Mouse (Mus musculus) T-helper 17 cell (primary cell): Measurements from ENCODE around the gene Sv2a.
"Not testable (repeated sequence)": the region's sequence is repeated elsewhere in the genome, so short reads cannot be mapped to it uniquely, and the experiment has no call there.

Source experiments
- in situ Hi-C, 2 experiments: fragments of 300-600 bp; cut with MboI, MseI; formaldehyde crosslinking; loops; 1 replicate in 1 of 2; 2 replicates in 1 of 2; pipeline ENCODE4 v1.15.1; 2025; ENCODE audit warnings: high pct_unique_total_duplicates in 2 of 2

Gene Sv2a

GRCm38 (mm10) chr3:96219661-96220130, 38.7 kb downstream of the Sv2a start, which contains the start of the genes Bola1 and Hist2h2ab:
Bola1 (minus strand) TSS chr3:96219709.
Hist2h2ab (plus strand) TSS chr3:96219865.
- in situ Hi-C loops, result no loop called here

- in situ Hi-C loops, result not testable (repeated sequence)
Observed at GRCm38 (mm10) chr3:96220131-96220764, 39.3 kb downstream of the Sv2a start.

DNA sequence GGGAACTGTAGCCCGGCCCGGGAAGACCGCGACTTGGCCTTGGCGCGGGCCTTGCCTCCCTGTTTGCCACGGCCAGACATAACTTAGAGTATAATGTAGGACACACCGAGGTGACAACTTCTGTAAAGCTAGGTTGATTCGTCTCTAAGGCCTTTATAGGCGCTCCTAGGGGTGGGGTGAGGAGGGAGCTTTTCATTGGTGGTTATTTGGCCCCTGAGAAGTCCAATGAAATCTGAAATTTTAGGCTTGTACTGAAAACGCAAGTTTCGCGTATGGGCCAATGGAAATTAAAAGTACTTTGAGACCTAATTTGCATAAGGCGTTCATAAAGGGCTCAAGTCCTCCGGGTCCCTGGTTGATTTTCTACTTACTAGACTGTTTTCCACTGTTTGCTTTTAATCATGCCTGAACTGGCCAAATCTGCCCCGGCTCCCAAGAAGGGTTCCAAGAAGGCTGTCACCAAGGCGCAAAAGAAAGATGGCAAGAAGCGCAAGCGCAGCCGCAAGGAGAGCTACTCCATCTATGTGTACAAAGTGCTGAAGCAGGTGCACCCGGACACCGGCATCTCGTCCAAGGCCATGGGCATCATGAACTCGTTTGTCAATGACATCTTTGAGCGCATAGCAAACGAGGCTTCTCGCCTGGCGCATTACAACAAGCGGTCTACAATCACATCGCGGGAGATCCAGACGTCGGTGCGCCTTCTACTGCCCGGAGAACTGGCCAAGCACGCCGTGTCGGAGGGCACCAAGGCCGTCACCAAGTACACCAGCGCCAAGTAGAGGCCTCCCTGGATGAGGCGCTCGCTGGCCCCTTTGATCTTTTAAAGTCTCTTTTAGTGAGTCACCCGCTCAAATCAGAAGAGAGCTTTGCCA, 40.1 kb downstream of the Sv2a start, which contains the start of the genes Hist2h2ac and Hist2h2be:
Gene Hist2h2ac, minus strand, starts transcription at position 116 of the 875 bp plus-strand sequence.
Gene Hist2h2be, plus strand, starts transcription at position 355 of the 875 bp plus-strand sequence.
- in situ Hi-C loops, result no loop called here

- in situ Hi-C loops, result no loop called here
Observed at GRCm38 (mm10) chr3:96221640-96222038, 40.7 kb downstream of the Sv2a start.

- in situ Hi-C loops, result no loop called here
Observed at GRCm38 (mm10) chr3:96222774-96223173, 41.8 kb downstream of the Sv2a start.

- in situ Hi-C loops, result loop anchor here (5.0 to 25.0 kb wide), 2 partner anchors 53 to 1113 kb away; partner anchors contain the start of genes Pip5k1a (in 1 of the 2), Sf3b4 (in 1 of the 2), Tmod4 (in 1 of the 2) and Vps72 (in 1 of the 2)
Observed at GRCm38 (mm10) chr3:96225421-96225820, 44.5 kb downstream of the Sv2a start.

GRCm38 (mm10) chr3:96226695-96227648, 46.0 kb downstream of the Sv2a start:
- in situ Hi-C loops, result loop anchor here (5.0 to 25.0 kb wide), 2 partner anchors 55 to 1115 kb away; partner anchors contain the start of genes Pip5k1a (in 1 of the 2), Sf3b4 (in 1 of the 2), Tmod4 (in 1 of the 2) and Vps72 (in 1 of the 2)

DNA sequence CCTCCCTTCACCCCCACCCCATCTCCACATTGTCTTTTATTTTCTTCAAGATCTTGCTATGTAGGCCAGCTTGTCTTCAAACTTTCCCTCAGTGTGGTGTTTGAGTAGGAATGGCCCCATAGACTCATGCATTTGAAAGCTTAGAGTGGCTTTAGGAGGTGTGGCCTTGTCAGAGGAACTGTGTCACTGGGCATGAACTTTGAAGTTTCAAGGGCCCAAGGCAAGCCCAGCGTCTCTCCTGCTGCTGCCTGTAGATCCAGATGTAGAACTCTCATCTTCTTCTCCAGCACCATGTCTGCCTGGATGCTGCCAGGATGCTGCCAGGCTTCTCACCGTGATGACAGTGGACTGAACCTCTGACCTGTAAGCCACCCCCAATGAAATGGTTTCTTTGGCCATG, 47.9 kb downstream of the Sv2a start:
- in situ Hi-C loops, result loop anchor here (5.0 to 25.0 kb wide), 2 partner anchors 57 to 1117 kb away; partner anchors contain the start of genes Pip5k1a (in 1 of the 2), Sf3b4 (in 1 of the 2), Tmod4 (in 1 of the 2) and Vps72 (in 1 of the 2)

- in situ Hi-C loops, result loop anchor here (10.0 to 25.0 kb wide), 2 partner anchors 576 to 1118 kb away; partner anchors contain the start of genes Mcl1 (in 1 of the 2), Pip5k1a (in 1 of the 2), Tmod4 (in 1 of the 2) and Vps72 (in 1 of the 2)
Observed at GRCm38 (mm10) chr3:96230404-96230803, 49.5 kb downstream of the Sv2a start.

DNA sequence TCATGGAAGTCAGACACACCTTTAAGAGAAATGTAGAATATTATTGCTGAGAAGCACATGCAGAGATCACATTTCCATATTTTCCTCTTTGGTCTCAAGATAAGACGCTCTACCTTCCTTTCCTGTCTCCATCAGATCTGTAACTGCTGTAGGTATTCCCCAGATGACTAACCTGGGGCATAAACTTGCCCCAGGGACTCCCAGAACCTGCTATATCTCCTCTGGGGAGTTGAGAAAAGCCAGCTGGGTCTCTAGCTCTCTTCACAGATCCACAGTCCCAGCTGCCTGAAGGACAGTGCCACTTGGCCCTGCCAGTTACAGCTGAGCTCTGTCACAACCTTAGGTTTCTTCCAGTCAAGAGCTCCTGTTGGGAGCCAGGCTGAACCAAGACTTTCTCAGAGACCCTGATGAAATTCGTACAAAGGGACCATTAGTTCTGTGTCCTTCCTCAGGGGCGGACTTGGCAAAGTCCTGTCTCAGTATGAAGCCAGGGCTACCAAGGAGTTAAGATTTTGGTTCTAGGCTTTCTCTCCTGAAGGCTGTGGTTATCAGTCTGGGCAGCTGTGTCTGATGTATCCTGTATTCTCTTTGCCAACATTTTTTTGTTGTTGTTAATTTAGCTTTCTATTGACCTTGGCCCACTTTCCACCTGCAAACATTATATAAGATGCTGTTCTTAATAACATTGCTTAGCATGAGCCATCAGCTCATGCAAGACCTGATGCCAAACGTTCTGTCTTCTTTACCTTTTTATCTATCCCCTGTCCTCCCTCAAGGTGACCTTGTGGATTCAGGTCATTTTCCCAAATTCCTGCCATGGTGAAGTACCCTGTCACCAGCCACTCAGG, 50.2 kb downstream of the Sv2a start:
- in situ Hi-C loops, result loop anchor here (10.0 to 25.0 kb wide), 2 partner anchors 576 to 1119 kb away; partner anchors contain the start of genes Mcl1 (in 1 of the 2), Pip5k1a (in 1 of the 2), Tmod4 (in 1 of the 2) and Vps72 (in 1 of the 2)

DNA sequence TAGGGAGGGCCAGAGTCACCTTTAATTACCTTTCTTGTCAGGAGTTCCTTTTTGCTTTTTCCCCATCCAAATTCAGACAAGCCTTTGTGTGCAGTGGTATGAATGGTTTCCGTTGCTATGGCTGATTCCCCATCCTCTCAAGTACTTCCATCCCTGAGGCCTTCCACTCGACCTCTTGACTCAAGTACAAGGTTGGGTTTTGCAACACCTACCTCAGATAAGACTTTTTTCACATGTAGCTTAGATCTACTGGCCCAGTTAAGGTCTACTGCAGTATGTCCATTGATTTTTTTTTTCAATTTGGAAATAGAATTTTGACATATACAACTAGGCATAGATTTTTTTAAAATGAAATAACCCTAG, 50.8 kb downstream of the Sv2a start:
- in situ Hi-C loops, result loop anchor here (10.0 to 25.0 kb wide), 2 partner anchors 577 to 1119 kb away; partner anchors contain the start of genes Mcl1 (in 1 of the 2), Pip5k1a (in 1 of the 2), Tmod4 (in 1 of the 2) and Vps72 (in 1 of the 2)

DNA sequence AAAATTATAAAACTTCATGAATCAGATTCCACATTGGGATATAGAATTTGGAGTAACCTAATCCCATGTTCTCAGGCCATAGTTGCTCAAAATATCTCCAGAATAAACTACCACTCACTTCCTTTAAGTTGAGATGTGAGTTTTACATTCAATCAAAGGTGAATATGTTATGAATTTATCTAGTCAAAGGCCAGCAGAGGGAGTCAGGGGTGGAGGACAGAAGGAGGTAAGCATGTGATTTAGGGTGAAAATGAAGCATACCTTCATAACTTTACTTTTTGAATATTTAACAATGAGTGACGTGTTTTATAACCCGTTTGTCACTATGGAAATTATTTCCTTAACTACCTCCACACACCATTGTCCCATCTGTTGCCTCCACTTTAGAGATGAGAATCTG, 54.0 kb downstream of the Sv2a start:
- in situ Hi-C loops, result loop anchor here (10.0 to 25.0 kb wide), 2 partner anchors 580 to 1123 kb away; partner anchors contain the start of genes Mcl1 (in 1 of the 2), Pip5k1a (in 1 of the 2), Tmod4 (in 1 of the 2) and Vps72 (in 1 of the 2)

DNA sequence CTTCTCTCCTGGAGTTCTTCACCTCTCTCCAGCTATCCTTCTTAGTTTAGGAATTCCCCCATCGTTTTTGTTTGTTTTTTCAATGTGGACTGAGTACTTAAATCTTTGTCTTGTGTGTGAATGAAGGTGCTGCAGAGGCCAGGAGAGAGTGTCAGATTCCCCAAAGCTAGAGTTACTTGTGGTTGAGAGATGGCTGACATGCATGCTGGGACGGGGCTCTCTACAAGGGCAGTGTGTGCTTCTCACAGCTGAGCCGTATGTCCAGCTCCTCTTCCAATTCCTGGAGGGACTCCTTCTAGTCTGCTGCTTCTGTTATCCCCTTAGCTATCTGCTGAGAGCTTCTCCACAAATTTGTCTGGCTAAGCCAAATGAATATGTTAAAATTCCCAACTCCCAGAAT, 54.9 kb downstream of the Sv2a start:
- in situ Hi-C loops, result loop anchor here (10.0 to 25.0 kb wide), 2 partner anchors 581 to 1124 kb away; partner anchors contain the start of genes Mcl1 (in 1 of the 2), Pip5k1a (in 1 of the 2), Tmod4 (in 1 of the 2) and Vps72 (in 1 of the 2)

DNA sequence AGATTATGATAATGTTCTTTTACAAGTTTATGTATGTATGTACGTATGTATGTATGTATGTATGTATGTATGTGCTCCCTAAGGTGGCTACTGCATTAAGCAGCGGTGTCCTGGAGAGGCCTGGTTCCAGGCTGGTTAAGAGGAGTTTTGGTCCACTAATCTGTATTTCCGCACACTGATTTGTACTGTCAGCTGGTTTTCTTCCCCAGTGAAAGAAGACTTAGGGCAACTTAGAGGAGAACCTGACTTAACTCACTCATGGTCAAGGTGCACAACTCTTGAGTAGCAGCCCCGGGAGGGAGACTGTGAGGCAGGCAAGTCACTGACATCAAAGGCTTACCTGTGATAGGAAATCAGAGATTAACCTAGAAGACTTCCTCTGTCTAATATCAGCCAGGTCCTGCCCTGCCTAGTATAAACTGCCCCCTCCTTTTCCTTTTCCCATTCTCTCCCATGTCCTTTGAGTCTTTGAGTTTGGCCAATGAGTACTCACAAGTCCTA, 55.9 kb downstream of the Sv2a start:
- in situ Hi-C loops, result loop anchor here (10.0 to 25.0 kb wide), 2 partner anchors 582 to 1125 kb away; partner anchors contain the start of genes Mcl1 (in 1 of the 2), Pip5k1a (in 1 of the 2), Tmod4 (in 1 of the 2) and Vps72 (in 1 of the 2)

- in situ Hi-C loops, result loop anchor here (10.0 to 25.0 kb wide), 2 partner anchors 583 to 1125 kb away; partner anchors contain the start of genes Mcl1 (in 1 of the 2), Pip5k1a (in 1 of the 2), Tmod4 (in 1 of the 2) and Vps72 (in 1 of the 2)
Observed at GRCm38 (mm10) chr3:96237335-96237903, 56.5 kb downstream of the Sv2a start.

DNA sequence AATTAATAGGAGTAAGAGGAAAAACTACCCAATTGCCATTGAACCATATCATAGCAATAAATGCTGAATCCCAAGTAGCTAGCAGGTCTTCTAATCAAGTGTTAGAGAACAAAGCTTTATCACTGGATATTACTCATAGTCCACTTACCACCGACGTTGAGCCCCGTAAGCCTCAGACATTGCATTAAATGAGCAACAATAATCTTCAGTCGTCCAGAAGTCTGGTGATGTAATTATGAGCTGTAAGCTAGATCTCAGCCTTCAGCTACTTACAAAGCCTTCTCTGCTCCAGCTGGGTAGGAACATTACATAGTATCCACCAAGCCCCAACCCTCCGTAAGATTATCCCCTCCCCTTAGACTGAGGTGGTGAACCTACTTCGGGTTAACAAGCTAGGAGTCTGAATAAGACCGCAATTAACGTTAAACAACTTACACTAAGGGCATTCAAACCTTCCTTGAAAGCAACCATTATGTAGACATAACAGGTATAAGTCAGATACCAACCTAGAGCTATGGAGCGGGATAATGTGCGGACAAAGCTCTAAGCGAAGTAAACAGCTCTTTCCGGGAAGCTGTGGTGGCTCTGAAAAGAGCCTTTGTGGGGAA, 57.1 kb downstream of the Sv2a start:
- in situ Hi-C loops, result loop anchor here (10.0 to 25.0 kb wide), 2 partner anchors 583 to 1126 kb away; partner anchors contain the start of genes Mcl1 (in 1 of the 2), Pip5k1a (in 1 of the 2), Tmod4 (in 1 of the 2) and Vps72 (in 1 of the 2)
